Mouse (Mus musculus): ENCODE measurements at regions not wholly inside any gene's neighbourhood (a gene's known extent, or its start where the extent isn't known, plus 50 kb on each side); places are given as distances from the start of the nearest gene placed in this dataset.

DNA sequence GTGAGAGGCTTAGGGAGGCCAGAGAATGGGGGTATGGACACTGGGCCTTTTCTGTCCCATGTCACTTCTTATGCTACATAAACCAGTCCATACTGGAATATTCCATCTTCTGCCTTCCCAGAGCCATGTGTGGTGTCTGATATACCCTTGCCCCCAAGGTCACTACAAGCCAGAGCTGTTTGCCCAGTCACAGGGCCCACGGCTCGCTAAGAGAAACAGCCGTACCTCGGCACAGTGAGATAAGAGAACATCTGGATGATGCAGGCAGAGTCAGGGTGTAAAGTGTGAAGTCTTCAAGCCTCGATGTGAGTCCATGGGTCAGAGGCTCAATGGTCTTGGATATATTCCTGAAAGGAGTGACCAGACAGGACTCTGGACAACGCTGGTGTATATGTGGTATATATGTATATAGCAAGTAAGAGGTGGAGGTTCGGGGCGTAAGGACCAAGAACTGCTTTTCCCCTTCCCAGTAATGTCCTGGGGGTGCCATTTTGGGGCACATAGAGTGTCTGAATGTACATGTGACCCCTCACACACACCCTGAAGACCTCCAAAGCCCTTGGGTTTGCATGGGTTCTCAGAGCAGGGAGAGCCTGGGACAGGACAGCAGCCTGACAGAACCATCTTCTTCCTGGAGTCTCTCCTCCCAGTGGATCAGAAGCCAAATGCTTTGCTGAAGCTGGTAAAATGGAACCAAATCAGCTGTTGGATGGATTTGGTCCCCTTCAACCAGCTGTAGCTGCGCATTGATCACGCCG lies 58.1 kb upstream of the Slco4a1 start:
- TF ChIP-seq CTCF (IDR thresholded peaks at IDR 0.05; ENCODE audit: extremely low read depth, insufficient read length, insufficient replicate concordance, low read depth, low read length) (no peak), POLR2A (IDR thresholded peaks at IDR 0.05; ENCODE audit: low read depth, low read length) (no peak)

All from small intestine, adult 2 months (tissue).